Comparison of ENCODE assay signal across 8 mouse cellular contexts in genomic region chr19:45573861-45574267, GRCm38 (mm10). TPM values are rescaled to one million over a fixed set of nuclear protein-coding genes. Genes with fewer than 3 reads are reported as not detected.
DNase-seq lines count a peak whose midpoint lies in the region; ATAC-seq and TF ChIP-seq lines count a peak whose summit lies in the region.

No protein-coding gene starts in this region.

- intact Hi-C loops in heart, postnatal 36 days (cut with DNase I) = loop anchor here (5.0 kb wide), 1 partner anchor 53 kb away; no protein-coding TSS in a partner anchor

- H3K27me3 ChIP-seq in G1E (ENCODE audit: insufficient read depth, low read length) = no peaks in the 10 kb centered on the region
- H3K27me3 ChIP-seq in forebrain, embryonic 16.5 days (replicated peaks; ENCODE audit: control insufficient read depth, insufficient read depth, low read length) = no peaks in the 10 kb centered on the region
- H3K27me3 ChIP-seq in neural tube, embryonic 15.5 days (replicated peaks) = no peaks in the 10 kb centered on the region

- peaks cover 58% of the 10 kb centered on the region for H3K4me1 ChIP-seq in G1E (ENCODE audit: insufficient read depth, low read depth, low read length)
- H3K4me1 ChIP-seq in forebrain, embryonic 16.5 days (replicated peaks; ENCODE audit: control insufficient read depth, insufficient read depth, low read length) = no peaks in the 10 kb centered on the region
- H3K4me1 ChIP-seq in neural tube, embryonic 15.5 days = peaks cover 32% of the 10 kb centered on the region

- peak; percentile 89 for TF ChIP-seq CTCF in G1E (IDR thresholded peaks at IDR 0.05; ENCODE audit: low read depth, low read length)

- peak; percentile 42 for ATAC-seq in G1E (ENCODE audit: extremely low read depth, insufficient number of reproducible peaks, low FRiP score, poor library complexity, severe bottlenecking)
- ATAC-seq in cerebellum, adult (ENCODE audit: insufficient number of reproducible peaks, low FRiP score, low TSS enrichment) = peak; percentile 56; the same call in 1 of the 2 replicates
- peak; percentile 57 for ATAC-seq in forebrain, embryonic 16.5 days
- ATAC-seq in neural tube, embryonic 15.5 days (ENCODE audit: low FRiP score) = peak; percentile 70

- peak; percentile 69 for DNase-seq in G1E (ENCODE audit: low spot score)
- peak; percentile 78 to 81 for DNase-seq in heart, postnatal 36 days
- DNase-seq in layer of hippocampus, adult 18-20 months (ENCODE audit: low spot score in 2 of 2) = peak; percentile 63 to 83
- peak; percentile 72 to 78 for DNase-seq in lung, adult 18-20 months
- DNase-seq in testis, postnatal 10 days (ENCODE audit: low spot score) = peak; percentile 86

- no peak overlapping the region for H3K4me2 ChIP-seq in forebrain, embryonic 16.5 days (ENCODE audit: low read length)
- no peak overlapping the region for H3K4me2 ChIP-seq in neural tube, embryonic 15.5 days

- 23% methylated on average over 6 of the region's 6 CpGs for WGBS in forebrain, embryonic 16.5 days
- 21% methylated on average over 6 of the region's 6 CpGs for WGBS in neural tube, embryonic 15.5 days

- no peak overlapping the region for H3K27ac ChIP-seq in forebrain, embryonic 16.5 days (ENCODE audit: low read length)
- H3K27ac ChIP-seq in neural tube, embryonic 15.5 days (replicated peaks) = peak overlapping the region; percentile 60

- no peak overlapping the region for H3K9ac ChIP-seq in forebrain, embryonic 16.5 days (replicated peaks; ENCODE audit: low read depth, low read length)
- H3K9ac ChIP-seq in neural tube, embryonic 15.5 days (replicated peaks) = no peak overlapping the region

- peaks cover 90% of the 10 kb centered on the region for H3K36me3 ChIP-seq in G1E (replicated peaks)
- H3K36me3 ChIP-seq in forebrain, embryonic 16.5 days (ENCODE audit: control insufficient read depth, insufficient read depth) = peaks cover 11% of the 10 kb centered on the region
- peaks cover 25% of the 10 kb centered on the region for H3K36me3 ChIP-seq in neural tube, embryonic 15.5 days

- H3K9me3 ChIP-seq in G1E (replicated peaks) = no peaks in the 10 kb centered on the region
- H3K9me3 ChIP-seq in forebrain, embryonic 16.5 days (ENCODE audit: control insufficient read depth, low read length) = no peaks in the 10 kb centered on the region
- H3K9me3 ChIP-seq in neural tube, embryonic 15.5 days (replicated peaks) = no peaks in the 10 kb centered on the region

- H3K4me3 ChIP-seq in G1E (ENCODE audit: low read depth, low read length) = no peak overlapping the region
- no peak overlapping the region for H3K4me3 ChIP-seq in forebrain, embryonic 16.5 days (replicated peaks; ENCODE audit: low read length)
- H3K4me3 ChIP-seq in neural tube, embryonic 15.5 days (replicated peaks) = no peak overlapping the region

RNA-seq across cellular contexts. Expression of gene Gm17018, which starts 13.4 kb away (rescaled TPM):
- total RNA-seq in G1E (2014; fragmentation: Nextera tagmentation) (11.4 and 13.0 TPM in 2 replicates), G1E (2017) (22.6 and 28.4 TPM in 2 replicates)
- polyA plus RNA-seq in G1E (2012) = 19.5 and 27.2 TPM in 2 replicates
- polyA plus RNA-seq in forebrain, embryonic 16.5 days (2015; fragmentation: Nextera tagmentation; extraction: Ambion mirVana) = 41.4 and 44.0 TPM in 2 replicates
- 10 to 100 TPM; 17.6 to 21.5 TPM for total RNA-seq in heart, postnatal 36 days (2021)
- total RNA-seq in layer of hippocampus, adult 18-20 months (2021) = 10 to 100 TPM; 59.5 to 64.0 TPM
- polyA plus RNA-seq in neural tube, embryonic 15.5 days (2015; fragmentation: Nextera tagmentation; extraction: Ambion mirVana) = 76.7 and 80.3 TPM in 2 replicates

RNA-seq across cellular contexts. Expression of gene Poll, which starts 13.5 kb away (rescaled TPM):
- total RNA-seq in G1E (2014; fragmentation: Nextera tagmentation) (7.6 TPM in 2 replicates), G1E (2017) (9.4 and 10.2 TPM in 2 replicates)
- 14.0 and 15.9 TPM in 2 replicates for polyA plus RNA-seq in G1E (2012)
- polyA plus RNA-seq in forebrain, embryonic 16.5 days (2015; fragmentation: Nextera tagmentation; extraction: Ambion mirVana) = 12.8 and 14.6 TPM in 2 replicates
- 10 to 100 TPM in 1 of 2 experiments, 1 to 10 TPM in 1; 9.8 to 11.4 TPM for total RNA-seq in heart, postnatal 36 days (2021)
- total RNA-seq in layer of hippocampus, adult 18-20 months (2021) = 10 to 100 TPM in 1 of 2 experiments, 1 to 10 TPM in 1; 9.5 to 11.1 TPM
- 11.0 and 11.6 TPM in 2 replicates for polyA plus RNA-seq in neural tube, embryonic 15.5 days (2015; fragmentation: Nextera tagmentation; extraction: Ambion mirVana)
